Mouse (Mus musculus) macrophage (primary cell): ENCODE data around the gene Sept1. TPM values are rescaled to one million over a fixed set of nuclear protein-coding genes. Genes with fewer than 3 reads are reported as not detected.

Source experiments
- H3K27ac ChIP-seq: fragments of 350-480 bp; formaldehyde crosslinking; 2 replicates; pipeline ENCODE4 v1.9.0; 2021
- H3K36me3 ChIP-seq: fragments of 350-480 bp; formaldehyde crosslinking; 2 replicates; pipeline ENCODE4 v1.9.0; 2021; ENCODE audit errors: inconsistent target
- H3K4me3 ChIP-seq: fragments of 350-480 bp; formaldehyde crosslinking; 2 replicates; pipeline ENCODE4 v1.9.0; 2021; ENCODE audit errors: inconsistent target
- H3K79me2 ChIP-seq: fragments of 350-480 bp; formaldehyde crosslinking; 2 replicates; pipeline ENCODE4 v1.9.0; 2021; ENCODE audit errors: inconsistent target
- WGBS: methylation state at CpG from one replicate; pipeline ENCODE4 v1.1.7; 2026; ENCODE audit warnings: inconsistent platforms; ENCODE audit not compliant: missing documents; 5-methylcytosine and 5-hydroxymethylcytosine counted together
- polyA plus RNA-seq: library from polyadenylated mRNA; stranded (reverse); fragments of 250-400 nt; gene quantifications from 3 replicates; pipeline ENCODE4 v1.2.4, GENCODE M21; 2018; ENCODE audit warnings: inconsistent platforms

Gene Sept1
- polyA plus RNA-seq, 1 experiment from 2014 or later = 2.4 TPM

- Histone ChIP-seq H3K79me2 (peaks cover 7% of the 10 kb centered on the region; the same call in 1 of the 2 replicates), H3K27ac (no peak overlapping the region), H3K36me3 (no peaks in the 10 kb centered on the region), H3K4me3 (peak overlapping the region; percentile 20; the same call in 1 of the 2 replicates)
- 70% methylated on average over 2 of the region's 2 CpGs for WGBS
These were observed 10.5 kb upstream of the Sept1 start for GRCm38 (mm10) chr7:127243361-127243867.

GRCm38 (mm10) chr7:127234777-127235176 lies 1.8 kb upstream of the Sept1 start:
- Histone ChIP-seq H3K4me3 (no peak overlapping the region), H3K27ac (no peak overlapping the region), H3K36me3 (peaks cover 20% of the 10 kb centered on the region; the same call in 1 of the 2 replicates), H3K79me2 (peaks cover 31% of the 10 kb centered on the region)
- WGBS = 100% methylated on average over 2 of the region's 2 CpGs

GRCm38 (mm10) chr7:127233765-127234164 lies 835 bp upstream of the Sept1 start:
- H3K4me3 ChIP-seq = peak overlapping the region; percentile 83
- no peak overlapping the region for H3K27ac ChIP-seq
- peaks cover 20% of the 10 kb centered on the region; the same call in 1 of the 2 replicates for H3K36me3 ChIP-seq

GRCm38 (mm10) chr7:127233368-127233749 lies 429 bp upstream of the Sept1 start:
- H3K27ac ChIP-seq = no peak overlapping the region
- H3K36me3 ChIP-seq = peaks cover 20% of the 10 kb centered on the region; the same call in 1 of the 2 replicates
- 0% methylated on average over 27 of the region's 27 CpGs for whole genome bisulfite sequencing

More at GRCm38 (mm10) chr7:127233765-127234164, 835 bp upstream of the Sept1 start:
- 11% methylated on average over 9 of the region's 9 CpGs for WGBS
- peaks cover 31% of the 10 kb centered on the region for H3K79me2 ChIP-seq

GRCm38 (mm10) chr7:127231826-127232621 lies 906 bp downstream of the Sept1 start:
- 5% methylated on average over 13 of the region's 20 CpGs for WGBS

More at GRCm38 (mm10) chr7:127233368-127233749, 429 bp upstream of the Sept1 start:
- Histone ChIP-seq H3K4me3 (peak overlapping the region; percentile 83), H3K79me2 (peaks cover 31% of the 10 kb centered on the region)

GRCm38 (mm10) chr7:127231376-127231775 lies 1.6 kb downstream of the Sept1 start:
- Histone ChIP-seq H3K36me3 (peaks cover 13% of the 10 kb centered on the region; the same call in 1 of the 2 replicates), H3K4me3 (no peak overlapping the region), H3K79me2 (peaks cover 31% of the 10 kb centered on the region), H3K27ac (no peak overlapping the region)
- 56% methylated on average over 3 of the region's 3 CpGs for WGBS

More at GRCm38 (mm10) chr7:127231826-127232621, 906 bp downstream of the Sept1 start:
- peaks cover 31% of the 10 kb centered on the region for H3K79me2 ChIP-seq
- peak overlapping the region; percentile 61 for H3K27ac ChIP-seq
- peak overlapping the region; percentile 90 for H3K4me3 ChIP-seq
- peaks cover 19% of the 10 kb centered on the region; the same call in 1 of the 2 replicates for H3K36me3 ChIP-seq

- Histone ChIP-seq H3K4me3 (no peak overlapping the region), H3K79me2 (peaks cover 21% of the 10 kb centered on the region), H3K27ac (no peak overlapping the region), H3K36me3 (no peaks in the 10 kb centered on the region)
- 44% methylated on average over 4 of the region's 4 CpGs for WGBS
These were observed 4.2 kb downstream of the Sept1 start for GRCm38 (mm10) chr7:127228615-127229303.

- Histone ChIP-seq H3K79me2 (no peaks in the 10 kb centered on the region), H3K27ac (no peak overlapping the region), H3K4me3 (no peak overlapping the region), H3K36me3 (no peaks in the 10 kb centered on the region)
- 90% methylated on average over 11 of the region's 11 CpGs for WGBS
These were observed 7.6 kb downstream of the Sept1 start for GRCm38 (mm10) chr7:127225147-127225995.

GRCm38 (mm10) chr7:127224616-127225015 lies 8.3 kb downstream of the Sept1 start:
- Histone ChIP-seq H3K79me2 (no peaks in the 10 kb centered on the region), H3K4me3 (no peak overlapping the region), H3K27ac (no peak overlapping the region), H3K36me3 (no peaks in the 10 kb centered on the region)
- WGBS = 98% methylated on average over 6 of the region's 6 CpGs

- Histone ChIP-seq H3K36me3 (no peaks in the 10 kb centered on the region), H3K27ac (no peak overlapping the region)
- WGBS = 92% methylated on average over 6 of the region's 6 CpGs
These were observed 9.1 kb downstream of the Sept1 start for GRCm38 (mm10) chr7:127223515-127224478.

GRCm38 (mm10) chr7:127223106-127223505 lies 9.8 kb downstream of the Sept1 start:
- H3K36me3 ChIP-seq = no peaks in the 10 kb centered on the region
- no peak overlapping the region for H3K27ac ChIP-seq
- 100% methylated on average over 3 of the region's 3 CpGs for WGBS
- no peaks in the 10 kb centered on the region for H3K79me2 ChIP-seq
- no peak overlapping the region for H3K4me3 ChIP-seq

More at GRCm38 (mm10) chr7:127223515-127224478, 9.1 kb downstream of the Sept1 start:
- Histone ChIP-seq H3K79me2 (no peaks in the 10 kb centered on the region), H3K4me3 (no peak overlapping the region)

GRCm38 (mm10) chr7:127220440-127220839 lies 12.5 kb downstream of the Sept1 start:
- H3K36me3 ChIP-seq = no peaks in the 10 kb centered on the region
- no peaks in the 10 kb centered on the region for H3K79me2 ChIP-seq
- 75% methylated on average over 6 of the region's 6 CpGs for WGBS
- no peak overlapping the region for H3K27ac ChIP-seq
- no peak overlapping the region for H3K4me3 ChIP-seq

GRCm38 (mm10) chr7:127218670-127219069 lies 14.3 kb downstream of the Sept1 start:
- Histone ChIP-seq H3K4me3 (no peak overlapping the region), H3K36me3 (no peaks in the 10 kb centered on the region), H3K79me2 (no peaks in the 10 kb centered on the region), H3K27ac (no peak overlapping the region)
- 56% methylated on average over 4 of the region's 4 CpGs for WGBS
